Mouse (Mus musculus) c-Kit-positive CD71-positive TER-119-positive erythroid progenitor cells, embryonic 14.5 days (primary cell): Measurements from ENCODE around the gene Olfr1065.
"Not testable (repeated sequence)": the region's sequence is repeated elsewhere in the genome, so short reads cannot be mapped to it uniquely, and the experiment has no call there.

ENCODE experiments used
- DNase-seq: peaks from one replicate; pipeline ENCODE4 v3.0.0-alpha.2; 2013; ENCODE audit warnings: low spot score

The Olfr1065 gene

GRCm38 (mm10) chr2:86450491-86450890 lies at the start of gene Olfr1065:
Olfr1065 (minus strand) TSS chr2:86450591.
- DNase-seq, result not testable (repeated sequence)

GRCm38 (mm10) chr2:86487286-86487685 lies 36.9 kb upstream of the Olfr1065 start, which contains the start of gene Olfr228:
Olfr228 (minus strand) TSS chr2:86487386.
- no peak for DNase-seq

- DNase-seq, result no peak
Observed at GRCm38 (mm10) chr2:86464442-86465109, 14.2 kb upstream of the Olfr1065 start.

GRCm38 (mm10) chr2:86460434-86460833 lies 10.0 kb upstream of the Olfr1065 start:
- no peak for DNase-seq

GRCm38 (mm10) chr2:86456169-86456568 lies 5.8 kb upstream of the Olfr1065 start, which contains the start of gene Olfr1066:
Olfr1066 (minus strand) TSS chr2:86456269.
- no peak for DNase-seq

GRCm38 (mm10) chr2:86442101-86442500 lies 8.3 kb downstream of the Olfr1065 start:
- not testable (repeated sequence) for DNase-seq

- DNase-seq, result not testable (repeated sequence)
Observed at GRCm38 (mm10) chr2:86428511-86428910, 21.9 kb downstream of the Olfr1065 start.

GRCm38 (mm10) chr2:86426649-86427048 lies 23.7 kb downstream of the Olfr1065 start, which contains the start of gene Olfr1062:
Olfr1062 (minus strand) TSS chr2:86426749.
- DNase-seq, result not testable (repeated sequence)

GRCm38 (mm10) chr2:86413950-86414349 lies 36.4 kb downstream of the Olfr1065 start, which contains the start of gene Olfr1061:
Olfr1061 (minus strand) TSS chr2:86414050.
- no peak for DNase-seq

- no peak for DNase-seq
Observed at GRCm38 (mm10) chr2:86395114-86395513, 55.3 kb downstream of the Olfr1065 start.
